Mouse (Mus musculus): Measurements from ENCODE around the gene Relt. TPM values are rescaled to one million over a fixed set of nuclear protein-coding genes. Genes with fewer than 3 reads are reported as not detected.

Relt gene
- polyA plus RNA-seq, 1 experiment from 2014 or later = 5.9 TPM

DNA sequence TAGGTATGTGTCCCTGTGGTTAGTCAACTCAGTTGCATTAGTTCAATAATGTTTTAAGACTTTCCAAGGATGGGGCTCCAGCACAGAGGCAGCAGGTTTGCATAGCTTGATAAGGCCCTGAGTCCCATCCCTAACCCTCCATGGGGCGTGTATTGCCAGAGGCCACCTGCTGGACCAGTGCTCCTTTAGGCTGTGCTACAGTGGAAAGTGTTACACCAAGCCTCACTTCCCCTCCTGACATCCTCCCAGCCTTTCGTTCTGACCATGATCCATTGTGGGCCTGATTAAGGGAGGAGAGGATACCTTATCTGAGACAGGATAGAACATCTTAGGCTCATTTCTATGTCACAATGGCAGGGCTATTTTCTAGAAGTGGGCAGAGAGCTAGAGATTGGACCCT is 19.4 kb downstream of the Relt start:
- Histone ChIP-seq H3K4me1 (peaks cover 13% of the 10 kb centered on the region; the same call in 1 of the 2 replicates), H3K27me3 (replicated peaks) (no peaks in the 10 kb centered on the region), H3K9me3 (replicated peaks) (no peaks in the 10 kb centered on the region), H3K4me2 (no peak overlapping the region), H3K27ac (replicated peaks) (no peak overlapping the region), H3K9ac (replicated peaks) (no peak overlapping the region), H3K4me3 (replicated peaks) (no peak overlapping the region), H3K36me3 (peaks cover 10% of the 10 kb centered on the region; the same call in 1 of the 2 replicates)
- ATAC-seq (ENCODE audit: low FRiP score) = no peak
- 96% methylated on average over 2 of the region's 2 CpGs for WGBS

DNA sequence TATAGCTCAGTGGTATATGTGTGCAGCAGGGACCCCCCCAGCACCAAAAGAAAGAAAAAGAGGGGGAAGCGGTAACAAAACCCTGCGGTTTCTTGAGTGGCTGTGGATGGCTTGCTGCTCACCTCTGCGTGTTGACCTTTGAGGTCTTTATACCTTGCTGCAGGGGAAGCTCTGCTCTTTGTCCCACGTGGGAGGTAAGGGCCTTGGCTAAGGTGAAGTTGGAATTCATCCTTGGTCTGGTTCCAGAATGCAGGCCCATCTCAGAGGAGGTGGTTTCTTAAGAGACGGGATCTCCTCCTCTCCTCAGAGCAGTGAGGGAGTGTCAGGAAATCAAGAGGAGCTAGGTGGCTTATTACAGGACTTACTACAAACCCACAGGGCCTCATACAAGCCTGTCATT is 21.1 kb downstream of the Relt start:
- H3K27me3 ChIP-seq (replicated peaks) = no peaks in the 10 kb centered on the region
- ATAC-seq (ENCODE audit: low FRiP score) = no peak
- no peak overlapping the region for H3K4me3 ChIP-seq (replicated peaks)
- no peak overlapping the region for H3K4me2 ChIP-seq
- no peaks in the 10 kb centered on the region for H3K9me3 ChIP-seq (replicated peaks)
- WGBS = 91% methylated on average over 5 of the region's 5 CpGs
- peaks cover 13% of the 10 kb centered on the region; the same call in 1 of the 2 replicates for H3K4me1 ChIP-seq
- H3K27ac ChIP-seq (replicated peaks) = no peak overlapping the region
- H3K36me3 ChIP-seq = peaks cover 23% of the 10 kb centered on the region
- H3K9ac ChIP-seq (replicated peaks) = no peak overlapping the region

DNA sequence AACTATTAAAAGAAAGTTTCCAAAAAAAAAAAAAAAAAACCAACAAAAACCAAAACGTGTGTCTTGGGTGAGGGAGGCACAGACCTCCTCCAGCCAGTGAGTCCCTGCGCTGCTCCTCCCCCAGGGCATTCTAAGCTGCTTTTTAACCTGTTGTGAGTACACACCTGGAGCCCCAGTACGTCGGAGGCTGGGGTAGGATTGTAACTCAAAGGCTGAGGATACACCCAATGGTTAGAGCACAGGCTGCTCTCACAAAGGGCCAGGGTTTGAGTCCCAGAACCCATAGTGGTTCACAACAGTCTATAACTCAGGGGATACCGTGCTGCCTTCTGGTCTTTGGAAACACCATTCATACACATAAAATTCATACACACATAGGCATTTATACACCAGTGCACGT is 21.6 kb downstream of the Relt start:
- Histone ChIP-seq H3K4me1 (peaks cover 13% of the 10 kb centered on the region; the same call in 1 of the 2 replicates), H3K27me3 (replicated peaks) (no peaks in the 10 kb centered on the region), H3K9ac (replicated peaks) (no peak overlapping the region), H3K27ac (replicated peaks) (no peak overlapping the region), H3K36me3 (peaks cover 28% of the 10 kb centered on the region), H3K4me2 (no peak overlapping the region), H3K4me3 (replicated peaks) (no peak overlapping the region), H3K9me3 (replicated peaks) (no peaks in the 10 kb centered on the region)
- no peak for ATAC-seq (ENCODE audit: low FRiP score)
- WGBS = 94% methylated on average over 6 of the region's 6 CpGs

DNA sequence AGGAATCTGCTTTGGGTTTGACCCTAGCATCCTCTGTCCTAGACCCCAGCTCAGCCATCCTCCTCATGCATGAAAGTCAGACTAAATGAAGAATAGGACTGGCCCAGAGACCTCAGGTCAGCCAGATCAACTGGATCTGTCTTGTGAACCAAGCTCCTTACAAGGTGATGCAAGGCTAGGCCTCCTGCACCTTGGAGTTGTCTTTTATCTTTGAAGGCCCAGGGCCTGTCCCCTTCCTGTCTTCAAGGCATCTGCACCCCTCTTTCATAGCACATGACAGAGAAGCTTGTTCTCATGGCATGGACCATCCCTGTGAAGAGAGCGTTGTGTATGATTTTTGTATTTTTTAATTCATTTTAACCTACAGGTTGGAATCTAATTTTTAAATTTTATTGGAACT is 22.3 kb downstream of the Relt start:
- no peak overlapping the region for H3K27ac ChIP-seq (replicated peaks)
- H3K36me3 ChIP-seq = peaks cover 35% of the 10 kb centered on the region

DNA sequence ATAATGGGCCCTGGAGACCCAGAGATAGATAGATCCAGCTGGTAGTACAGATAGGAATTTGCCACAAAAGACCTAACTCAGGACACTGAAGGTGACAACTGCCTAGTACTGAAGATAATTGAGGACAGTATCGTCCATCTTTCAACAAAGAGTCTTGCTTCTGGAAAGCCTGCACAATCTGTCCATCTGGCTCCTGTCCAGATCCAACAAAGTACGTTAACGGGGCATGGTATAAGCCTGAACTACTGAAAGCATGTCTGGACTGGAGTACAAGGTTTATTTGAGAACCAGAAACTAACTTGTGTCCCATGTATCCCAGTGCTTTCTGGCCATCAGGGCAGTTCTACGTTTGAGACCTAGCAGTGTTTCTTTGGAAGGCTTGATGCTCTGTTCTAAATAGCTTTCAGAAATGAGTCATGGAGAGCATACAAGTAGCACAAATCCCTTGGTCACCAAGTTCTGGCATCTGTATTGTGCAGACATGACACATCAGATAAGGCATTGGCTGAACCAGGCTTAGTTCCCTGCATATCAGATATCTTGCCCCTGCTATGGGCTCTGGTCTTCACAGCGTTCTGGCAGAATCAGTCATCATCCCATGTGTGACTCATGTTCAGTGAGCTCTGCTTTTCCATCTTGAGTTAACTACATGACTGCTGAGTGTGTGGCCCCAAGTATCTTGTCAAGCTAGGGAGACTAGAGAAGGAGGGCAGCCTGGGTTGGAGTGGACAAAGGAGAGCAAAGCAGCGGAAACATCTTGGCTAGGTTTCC is 23.4 kb downstream of the Relt start:
- ATAC-seq (ENCODE audit: low FRiP score) = no peak
- Histone ChIP-seq H3K9ac (replicated peaks) (no peak overlapping the region), H3K27me3 (replicated peaks) (no peaks in the 10 kb centered on the region), H3K36me3 (peaks cover 44% of the 10 kb centered on the region), H3K4me3 (replicated peaks) (no peak overlapping the region), H3K4me1 (no peaks in the 10 kb centered on the region), H3K27ac (replicated peaks) (no peak overlapping the region), H3K4me2 (no peak overlapping the region), H3K9me3 (replicated peaks) (no peaks in the 10 kb centered on the region)
- 70% methylated on average over 6 of the region's 6 CpGs for WGBS

More for the DNA sequence above, 22.3 kb downstream of the Relt start:
- 97% methylated on average over 1 of the region's 1 CpGs for WGBS
- ATAC-seq (ENCODE audit: low FRiP score) = no peak
- Histone ChIP-seq H3K4me2 (no peak overlapping the region), H3K9me3 (replicated peaks) (no peaks in the 10 kb centered on the region), H3K4me1 (peaks cover 8% of the 10 kb centered on the region; the same call in 1 of the 2 replicates), H3K9ac (replicated peaks) (no peak overlapping the region), H3K4me3 (replicated peaks) (no peak overlapping the region), H3K27me3 (replicated peaks) (no peaks in the 10 kb centered on the region)

DNA sequence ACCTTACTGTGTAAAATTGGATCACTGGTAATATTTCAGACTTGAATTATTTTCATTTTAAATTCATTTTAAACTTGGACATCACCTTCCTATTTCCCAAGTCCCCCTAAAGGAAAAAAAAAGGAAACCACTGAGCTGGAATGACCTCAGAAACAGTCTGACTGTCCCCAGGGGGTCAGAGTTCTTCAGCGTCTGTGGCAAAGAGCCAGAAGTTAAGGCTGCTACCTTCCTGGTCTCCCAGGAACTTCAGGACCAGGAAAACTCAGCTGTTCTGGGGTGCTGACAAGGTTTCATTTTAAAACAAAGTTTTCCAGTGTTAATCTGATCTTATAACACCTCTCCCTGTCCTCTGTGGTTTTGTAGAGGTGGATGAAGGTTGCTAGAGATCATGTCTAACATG is 25.5 kb downstream of the Relt start:
- WGBS = 50% methylated on average over 1 of the region's 1 CpGs
- Histone ChIP-seq H3K9me3 (replicated peaks) (no peaks in the 10 kb centered on the region), H3K9ac (replicated peaks) (no peak overlapping the region), H3K4me3 (replicated peaks) (no peak overlapping the region), H3K36me3 (peaks cover 59% of the 10 kb centered on the region), H3K4me2 (no peak overlapping the region), H3K27me3 (replicated peaks) (no peaks in the 10 kb centered on the region), H3K27ac (replicated peaks) (no peak overlapping the region), H3K4me1 (no peaks in the 10 kb centered on the region)
- ATAC-seq (ENCODE audit: low FRiP score) = no peak

DNA sequence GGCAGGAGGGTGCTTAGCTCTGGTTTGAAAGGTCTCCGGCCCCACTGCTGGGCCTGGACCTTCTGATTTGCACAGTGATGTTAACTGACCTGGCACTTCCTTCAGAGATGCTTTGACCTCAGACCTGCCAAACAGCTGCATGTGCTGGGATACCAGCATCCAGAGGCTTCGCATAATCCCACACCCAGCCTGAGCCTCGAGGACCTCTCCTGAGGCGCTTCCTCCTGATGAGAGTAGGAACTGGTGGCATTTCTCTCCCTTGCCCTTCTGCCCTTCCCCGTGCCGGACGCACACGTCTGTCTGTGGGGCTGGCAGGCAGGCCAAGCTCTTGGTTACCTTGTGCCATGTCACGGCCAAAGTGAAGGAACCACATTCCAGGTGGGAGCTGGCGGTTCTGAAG is 26.6 kb downstream of the Relt start:
- Histone ChIP-seq H3K36me3 (peaks cover 55% of the 10 kb centered on the region), H3K4me1 (no peaks in the 10 kb centered on the region), H3K9me3 (replicated peaks) (no peaks in the 10 kb centered on the region), H3K27me3 (replicated peaks) (no peaks in the 10 kb centered on the region), H3K4me2 (no peak overlapping the region), H3K4me3 (replicated peaks) (no peak overlapping the region), H3K9ac (replicated peaks) (no peak overlapping the region), H3K27ac (replicated peaks) (no peak overlapping the region)
- no peak for ATAC-seq (ENCODE audit: low FRiP score)
- WGBS = 92% methylated on average over 10 of the region's 10 CpGs

DNA sequence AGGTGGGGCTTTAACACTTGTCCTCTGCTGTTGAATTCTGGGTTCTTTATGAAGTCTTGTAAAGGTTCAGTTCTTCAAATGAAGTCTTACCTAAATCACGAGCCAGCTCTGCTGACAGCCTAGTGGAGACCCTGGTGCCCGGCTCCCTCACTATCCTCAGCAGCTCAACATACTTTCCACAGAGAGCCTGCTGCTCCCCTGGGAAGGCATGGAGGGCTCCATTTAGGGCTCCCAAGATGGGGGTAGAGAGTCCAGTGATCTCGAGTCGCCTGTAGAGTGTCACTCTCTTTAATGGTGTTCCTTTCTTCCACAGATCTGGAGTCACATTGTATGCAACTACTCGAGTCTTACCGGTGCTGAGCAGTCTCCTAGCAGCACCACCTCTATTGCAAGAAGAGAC is 27.5 kb downstream of the Relt start:
- Histone ChIP-seq H3K4me1 (no peaks in the 10 kb centered on the region), H3K27ac (replicated peaks) (no peak overlapping the region), H3K4me2 (no peak overlapping the region), H3K9me3 (replicated peaks) (no peaks in the 10 kb centered on the region), H3K36me3 (peaks cover 57% of the 10 kb centered on the region), H3K4me3 (replicated peaks) (no peak overlapping the region), H3K27me3 (replicated peaks) (no peaks in the 10 kb centered on the region), H3K9ac (replicated peaks) (no peak overlapping the region)
- no peak for ATAC-seq (ENCODE audit: low FRiP score)
- 87% methylated on average over 6 of the region's 6 CpGs for WGBS

DNA sequence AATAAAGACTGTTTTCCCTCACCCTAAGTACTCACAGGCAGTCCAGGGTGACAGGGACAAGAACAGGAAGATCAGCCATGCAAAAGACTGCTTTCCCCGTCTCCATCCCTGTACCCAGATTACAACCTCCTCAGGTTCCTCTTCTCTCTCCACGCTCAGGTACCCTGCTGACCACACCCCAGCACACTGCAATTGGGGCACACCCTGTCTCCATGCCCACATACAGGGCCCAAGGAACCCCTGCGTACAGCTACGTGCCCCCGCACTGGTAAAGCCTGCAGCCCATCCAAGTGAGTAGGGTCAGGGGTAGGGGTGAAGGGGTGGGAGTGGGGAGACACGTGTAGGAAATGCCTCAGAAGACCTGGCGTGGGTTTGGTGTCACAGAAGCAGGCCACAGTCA is 28.1 kb downstream of the Relt start:
- Histone ChIP-seq H3K4me1 (no peaks in the 10 kb centered on the region), H3K9me3 (replicated peaks) (no peaks in the 10 kb centered on the region), H3K9ac (replicated peaks) (no peak overlapping the region), H3K36me3 (peaks cover 55% of the 10 kb centered on the region), H3K4me2 (no peak overlapping the region), H3K27ac (replicated peaks) (no peak overlapping the region), H3K4me3 (replicated peaks) (no peak overlapping the region), H3K27me3 (replicated peaks) (no peaks in the 10 kb centered on the region)
- WGBS = 91% methylated on average over 7 of the region's 7 CpGs
- ATAC-seq (ENCODE audit: low FRiP score) = no peak

DNA sequence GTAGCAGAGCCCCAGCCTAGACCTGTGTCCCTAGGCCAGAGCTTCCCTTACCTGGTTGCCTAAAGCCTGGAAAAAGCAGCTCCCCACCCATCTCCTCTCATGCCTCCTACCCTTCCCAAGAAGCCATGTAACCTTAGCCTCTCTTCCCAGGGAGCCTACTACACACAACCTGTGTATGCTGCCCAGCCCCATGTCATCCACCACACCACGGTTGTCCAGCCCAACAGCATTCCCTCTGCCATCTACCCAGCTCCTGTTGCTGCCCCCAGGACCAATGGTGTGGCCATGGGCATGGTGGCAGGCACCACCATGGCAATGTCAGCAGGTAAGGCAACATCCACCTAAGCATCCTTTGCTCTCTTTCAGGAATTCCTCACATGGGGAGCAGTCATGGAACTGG is 29.4 kb downstream of the Relt start:
- ATAC-seq (ENCODE audit: low FRiP score) = no peak
- no peak overlapping the region for H3K27ac ChIP-seq (replicated peaks)
- H3K4me2 ChIP-seq = no peak overlapping the region
- no peak overlapping the region for H3K9ac ChIP-seq (replicated peaks)
- peaks cover 55% of the 10 kb centered on the region for H3K36me3 ChIP-seq
- H3K4me1 ChIP-seq = no peaks in the 10 kb centered on the region
- no peaks in the 10 kb centered on the region for H3K9me3 ChIP-seq (replicated peaks)
- H3K27me3 ChIP-seq (replicated peaks) = no peaks in the 10 kb centered on the region
- no peak overlapping the region for H3K4me3 ChIP-seq (replicated peaks)
- 75% methylated on average over 1 of the region's 1 CpGs for WGBS

DNA sequence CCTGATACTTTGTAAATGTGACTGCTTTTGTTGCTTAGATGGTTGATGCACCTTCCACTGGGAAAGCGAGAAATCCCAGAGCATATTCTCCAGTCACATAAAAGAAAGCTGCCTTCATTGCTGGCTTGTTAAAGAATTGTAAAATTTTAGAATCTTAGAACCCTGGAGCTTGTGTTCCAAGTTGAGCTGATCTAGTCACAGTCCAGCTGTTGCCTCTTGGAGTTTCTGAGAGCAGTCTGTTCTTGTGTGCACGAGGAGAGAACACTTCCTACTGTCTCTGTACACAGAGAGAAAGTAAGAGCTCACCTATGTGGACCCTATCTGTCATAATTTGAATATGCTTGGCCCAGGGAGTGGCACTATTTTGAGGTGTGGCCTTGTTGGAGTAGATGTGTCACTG is 34.7 kb downstream of the Relt start:
- Histone ChIP-seq H3K9me3 (replicated peaks) (no peaks in the 10 kb centered on the region), H3K27me3 (replicated peaks) (no peaks in the 10 kb centered on the region), H3K36me3 (peaks cover 24% of the 10 kb centered on the region), H3K9ac (replicated peaks) (no peak overlapping the region), H3K4me2 (no peak overlapping the region), H3K27ac (replicated peaks) (no peak overlapping the region), H3K4me1 (no peaks in the 10 kb centered on the region), H3K4me3 (replicated peaks) (no peak overlapping the region)
- 90% methylated on average over 2 of the region's 2 CpGs for WGBS
- no peak for ATAC-seq (ENCODE audit: low FRiP score)

DNA sequence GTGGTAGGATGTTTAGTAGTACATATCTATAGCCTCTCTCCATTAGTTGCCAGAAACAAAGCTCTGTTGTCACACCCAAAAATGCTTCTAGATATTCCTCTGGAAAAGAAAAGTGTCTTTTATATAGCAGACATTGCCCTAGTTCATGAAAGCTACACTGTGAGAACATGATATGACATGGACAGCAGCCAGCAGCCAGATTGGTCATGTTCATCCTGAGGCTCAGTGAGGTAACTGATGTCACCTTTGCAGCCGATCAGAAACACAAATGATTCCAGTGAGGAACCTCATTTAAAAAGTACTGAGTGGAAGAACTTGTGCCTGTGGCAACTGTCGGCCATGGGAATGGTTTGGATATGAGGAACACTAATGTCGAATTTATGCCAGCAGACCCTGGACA is 38.6 kb downstream of the Relt start:
- Histone ChIP-seq H3K9me3 (replicated peaks) (no peaks in the 10 kb centered on the region), H3K4me1 (no peaks in the 10 kb centered on the region), H3K9ac (replicated peaks) (no peak overlapping the region), H3K27ac (replicated peaks) (no peak overlapping the region), H3K4me2 (no peak overlapping the region), H3K4me3 (replicated peaks) (no peak overlapping the region), H3K27me3 (replicated peaks) (no peaks in the 10 kb centered on the region), H3K36me3 (peaks cover 12% of the 10 kb centered on the region)
- ATAC-seq (ENCODE audit: low FRiP score) = no peak
- WGBS = 95% methylated on average over 3 of the region's 3 CpGs

All from neural tube, embryonic 15.5 days (tissue).